13 mouse cellular contexts compared by ENCODE assay signal in genomic region chr6:134066996-134067395, GRCm38 (mm10).
"Had no signal": no experiment of that assay in that cellular context is flagged by ENCODE, and none has a peak within 500 bp of the region (broad histone marks: within the 10 kb centered on the region; RNA-seq: fewer than 3 reads in every experiment).

No protein-coding gene starts in this region.

- H3K4me1 ChIP-seq: midbrain, embryonic 10.5 days; neural tube, embryonic 12.5 days had no signal

- H3K9ac ChIP-seq: limb, embryonic 15.5 days; liver, embryonic 12.5 days; lung, embryonic 14.5 days; neural tube, embryonic 12.5 days; stomach, embryonic 15.5 days had no signal

- DNase-seq: kidney, postnatal 14 days; lung, embryonic 14.5 days; lung, postnatal 10 days; lung, postnatal 4 days; midbrain, embryonic 14.5 days; spleen, adult 18-20 months; thymus, adult 2 months; thymus, postnatal 36 days had no signal

- H3K4me3 ChIP-seq: limb, embryonic 15.5 days; liver, embryonic 12.5 days; midbrain, embryonic 10.5 days; neural tube, embryonic 12.5 days; stomach, embryonic 15.5 days had no signal

- H3K4me2 ChIP-seq: limb, embryonic 15.5 days; liver, embryonic 12.5 days; lung, embryonic 14.5 days; neural tube, embryonic 12.5 days; stomach, embryonic 15.5 days had no signal

- ATAC-seq: liver, embryonic 12.5 days had no signal

- H3K27ac ChIP-seq: limb, embryonic 15.5 days; liver, embryonic 12.5 days; midbrain, embryonic 10.5 days; neural tube, embryonic 12.5 days; stomach, embryonic 15.5 days had no signal

- H3K27me3 ChIP-seq: limb, embryonic 15.5 days; liver, embryonic 12.5 days; neural tube, embryonic 12.5 days; stomach, embryonic 15.5 days had no signal

- H3K9me3 ChIP-seq: limb, embryonic 15.5 days; liver, embryonic 12.5 days; midbrain, embryonic 10.5 days; neural tube, embryonic 12.5 days; stomach, embryonic 15.5 days had no signal

- H3K36me3 ChIP-seq: neural tube, embryonic 12.5 days; stomach, embryonic 15.5 days had no signal
